Mouse (Mus musculus) frontal cortex, postnatal 25 days (tissue): Measurements from ENCODE around the gene Bcas1.

ENCODE experiments used
- DNase-seq, 2 experiments: peaks; one replicate each; pipeline ENCODE4 v3.0.0; 2022; ENCODE audit warnings: low spot score in 2 of 2

The Bcas1 gene

GRCm38 (mm10) chr2:170310310-170310987 is 117.2 kb downstream of the Bcas1 start:
- DNase-seq = no peak

- DNase-seq = no peak
Measured at GRCm38 (mm10) chr2:170308966-170309365, 118.7 kb downstream of the Bcas1 start.

DNA sequence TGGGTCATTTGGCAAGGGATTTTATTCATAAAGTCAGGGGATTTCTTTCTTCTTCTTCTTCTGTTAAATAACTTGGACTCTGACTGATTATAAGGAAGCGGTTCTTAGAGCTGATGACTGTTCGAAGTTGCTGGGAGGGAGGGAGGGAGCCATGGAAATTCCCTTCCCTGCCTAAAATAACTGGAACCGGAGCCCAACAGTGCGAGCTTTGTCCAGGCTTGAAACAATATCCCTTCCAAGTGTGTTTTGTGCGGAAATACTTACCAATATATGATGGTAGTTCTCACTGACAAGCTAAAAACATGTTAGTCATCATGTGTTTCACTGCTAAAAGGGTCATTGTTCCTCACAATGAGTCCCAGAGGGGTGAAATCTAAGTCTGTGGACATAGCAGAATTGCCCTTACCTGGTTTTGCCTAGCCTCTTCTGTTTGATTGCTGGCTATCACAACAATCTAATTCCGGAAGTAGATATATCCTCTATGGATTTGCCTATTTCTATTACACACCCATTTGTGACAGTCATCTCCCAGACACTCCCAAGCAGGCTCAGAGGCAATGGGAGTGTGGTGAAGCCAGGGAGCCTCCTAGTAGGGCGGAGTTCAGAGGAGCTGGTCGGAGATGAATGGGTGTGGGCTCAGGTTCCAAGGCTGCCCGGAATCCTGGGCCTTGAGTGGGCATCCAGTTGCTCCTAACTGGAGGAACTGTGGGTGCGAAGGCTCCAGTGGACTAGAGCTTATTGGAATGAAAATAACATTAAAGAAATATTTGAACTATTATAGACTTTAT is 119.4 kb downstream of the Bcas1 start:
- DNase-seq = no peak

- no peak for DNase-seq
Measured at GRCm38 (mm10) chr2:170307589-170308021, 120.0 kb downstream of the Bcas1 start.

GRCm38 (mm10) chr2:170306637-170307320 is 120.9 kb downstream of the Bcas1 start:
- DNase-seq = no peak

DNA sequence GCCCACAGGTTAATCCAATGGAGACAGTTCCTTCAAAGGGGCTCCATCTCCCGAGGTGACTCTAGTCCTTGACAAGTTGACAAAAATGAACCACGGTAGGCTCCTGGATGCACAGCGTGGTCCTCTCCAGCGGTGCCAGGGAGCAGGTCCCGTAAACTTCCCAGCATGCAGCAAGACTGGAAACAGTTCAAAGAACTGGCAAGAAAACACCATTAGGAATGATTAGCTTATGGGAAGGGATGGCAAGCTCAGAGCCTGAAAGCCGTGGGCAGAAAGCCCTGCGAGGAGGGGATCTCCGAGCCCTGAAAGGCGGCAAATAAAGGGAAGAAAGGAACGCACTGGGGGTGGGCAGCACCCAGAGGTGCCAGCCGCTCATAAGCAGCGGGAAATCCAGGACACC is 122.9 kb downstream of the Bcas1 start:
- DNase-seq = no peak

GRCm38 (mm10) chr2:170303595-170303994 is 124.0 kb downstream of the Bcas1 start:
- no peak for DNase-seq

DNA sequence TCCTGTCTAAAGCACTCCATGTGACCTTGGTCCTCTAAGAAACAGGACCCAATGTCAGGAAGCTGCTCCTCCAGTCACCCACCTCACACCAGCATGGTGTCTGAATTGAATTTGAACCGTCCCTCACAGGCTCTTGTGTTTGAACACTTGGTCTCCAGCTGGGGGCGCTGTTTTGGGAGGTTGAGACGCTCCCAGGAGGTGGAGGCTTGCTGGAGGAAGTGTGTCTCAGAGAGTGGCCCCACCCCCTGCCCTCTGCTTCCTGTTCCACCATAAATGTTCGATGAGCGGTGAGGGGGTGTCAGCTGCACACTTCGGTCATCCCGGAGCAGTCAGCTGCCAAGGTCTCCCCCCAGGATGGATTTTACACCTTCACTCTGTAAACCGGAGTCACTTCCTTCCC is 124.8 kb downstream of the Bcas1 start:
- DNase-seq = no peak
